Mouse (Mus musculus) C2C12 (cell line): ENCODE measurements around the gene Pid1.

Source experiments
- CEBPB ChIP-seq: IDR thresholded peaks from one replicate; pipeline ENCODE4 v1.6.1; 2011; ENCODE audit warnings: low read depth, mild to moderate bottlenecking, control low read depth, moderate library complexity
- CTCF ChIP-seq: IDR thresholded peaks from one replicate; pipeline ENCODE4 v1.5.1; 2011; ENCODE audit not compliant: control insufficient read depth, insufficient read depth, insufficient read length
- MAX ChIP-seq: IDR thresholded peaks from one replicate; pipeline ENCODE4 v1.6.1; 2011; ENCODE audit warnings: mild to moderate bottlenecking, control low read depth
- MYOD1 ChIP-seq: IDR thresholded peaks from one replicate; pipeline ENCODE4 v1.6.1; 2011; ENCODE audit warnings: low read depth; ENCODE audit not compliant: control insufficient read depth, insufficient read length
- MYOG ChIP-seq: IDR thresholded peaks from one replicate; pipeline ENCODE4 v1.6.1; 2011; ENCODE audit not compliant: control insufficient read depth, insufficient read length; ENCODE audit errors: extremely low read depth
- USF1 ChIP-seq: IDR thresholded peaks from one replicate; pipeline ENCODE4 v1.6.1; 2011; ENCODE audit warnings: low read depth, mild to moderate bottlenecking, control low read depth, moderate library complexity

DNA sequence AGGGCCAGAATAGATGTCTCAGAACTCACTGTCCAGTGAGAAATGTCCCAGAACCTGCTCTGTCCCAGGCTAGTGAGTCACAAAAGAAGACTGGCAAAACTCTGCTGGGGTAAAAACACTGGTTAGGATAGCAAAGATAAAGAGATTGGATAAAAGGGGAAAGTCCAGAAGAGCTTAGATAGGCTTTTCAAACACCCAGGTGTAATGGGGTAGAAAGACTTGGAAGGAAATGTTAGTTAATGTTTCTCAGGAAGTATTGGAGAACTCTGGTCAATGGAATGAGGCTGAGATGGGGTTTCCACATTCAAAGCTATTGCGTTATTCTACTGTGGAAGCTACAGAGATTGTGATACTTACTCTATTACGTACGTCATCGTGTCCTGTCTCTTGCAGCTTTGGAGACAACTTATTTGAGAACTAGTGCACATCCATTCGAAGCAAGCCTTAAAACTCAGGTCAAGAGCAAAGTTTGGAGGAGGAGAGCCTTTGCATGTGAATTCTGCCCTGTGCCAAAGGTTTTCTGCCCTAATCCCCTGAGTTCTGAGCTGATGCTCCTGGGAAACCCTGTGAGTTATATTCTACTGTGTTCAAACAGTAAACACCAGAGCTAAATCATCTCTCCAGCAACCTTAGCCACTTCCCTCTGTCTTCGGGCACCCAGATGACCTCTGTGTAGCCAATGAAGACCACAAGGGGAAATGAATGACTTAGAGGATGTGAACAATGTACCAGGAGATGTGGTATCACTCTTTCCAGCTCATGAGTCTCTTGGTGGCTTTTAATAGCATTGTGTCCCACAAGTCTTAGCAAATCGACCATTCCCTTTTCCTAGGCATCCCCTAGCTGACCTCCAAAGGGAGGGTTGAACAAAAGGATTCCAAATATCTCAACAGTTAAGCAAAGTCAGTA, 1.0 kb downstream of the Pid1 start:
- TF ChIP-seq CTCF (no peak), MAX (no peak), CEBPB (no peak), MYOG (no peak), MYOD1 (no peak), USF1 (no peak)
